In genomic region chr16:13733518-13734137, GRCm38 (mm10) we compare ENCODE assay signal across 8 mouse cellular contexts. TPM values are rescaled to one million over a fixed set of nuclear protein-coding genes. Genes with fewer than 3 reads are reported as not detected.
DNase-seq lines count a peak whose midpoint lies in the region; ATAC-seq and TF ChIP-seq lines count a peak whose summit lies in the region.

No protein-coding gene starts in this region.

- no peak overlapping the region for H3K9ac ChIP-seq in hindbrain, embryonic 11.5 days (ENCODE audit: low read depth, low read length)
- H3K9ac ChIP-seq in hindbrain, embryonic 16.5 days (ENCODE audit: low read depth, low read length): no peak overlapping the region
- H3K9ac ChIP-seq in neural tube, embryonic 14.5 days (replicated peaks; ENCODE audit: low read depth, low read length): no peak overlapping the region

- no peak for TF ChIP-seq POLR2A in bone marrow, adult 2 months (IDR thresholded peaks at IDR 0.05; ENCODE audit: borderline replicate concordance, control insufficient read depth, low read depth, low read length)
- no peak for TF ChIP-seq POLR2A in embryonic fibroblast, embryonic 13.5 days (IDR thresholded peaks at IDR 0.05; ENCODE audit: low read depth, low read length)

- no peak overlapping the region for H3K4me2 ChIP-seq in hindbrain, embryonic 11.5 days (replicated peaks; ENCODE audit: low read depth, low read length)
- no peak overlapping the region for H3K4me2 ChIP-seq in hindbrain, embryonic 16.5 days (ENCODE audit: low read length)
- no peak overlapping the region for H3K4me2 ChIP-seq in neural tube, embryonic 14.5 days (ENCODE audit: low read depth, low read length)

- H3K4me3 ChIP-seq in hindbrain, embryonic 11.5 days (ENCODE audit: low read depth, low read length): no peak overlapping the region
- no peak overlapping the region for H3K4me3 ChIP-seq in hindbrain, embryonic 16.5 days (ENCODE audit: low read length)
- H3K4me3 ChIP-seq in bone marrow, adult 2 months (replicated peaks; ENCODE audit: control insufficient read depth, low read depth, low read length): no peak overlapping the region
- H3K4me3 ChIP-seq in embryonic fibroblast, embryonic 13.5 days (ENCODE audit: insufficient read depth, low read length): no peak overlapping the region
- H3K4me3 ChIP-seq in neural tube, embryonic 14.5 days (ENCODE audit: low read depth, low read length): no peak overlapping the region

- no peaks in the 10 kb centered on the region for H3K27me3 ChIP-seq in hindbrain, embryonic 11.5 days (ENCODE audit: control insufficient read depth, insufficient read depth, low read length)
- no peaks in the 10 kb centered on the region for H3K27me3 ChIP-seq in hindbrain, embryonic 16.5 days (replicated peaks; ENCODE audit: control insufficient read depth, insufficient read depth, low read length)
- H3K27me3 ChIP-seq in neural tube, embryonic 14.5 days (ENCODE audit: control insufficient read depth, insufficient read depth, low read length): no peaks in the 10 kb centered on the region

- no peaks in the 10 kb centered on the region for H3K4me1 ChIP-seq in hindbrain, embryonic 11.5 days (replicated peaks; ENCODE audit: control insufficient read depth, insufficient read depth, low read length)
- H3K4me1 ChIP-seq in hindbrain, embryonic 16.5 days (ENCODE audit: control insufficient read depth, insufficient read depth, low read depth, low read length): no peaks in the 10 kb centered on the region; the same call in 1 of the 2 replicates
- H3K4me1 ChIP-seq in bone marrow, adult 2 months (ENCODE audit: control insufficient read depth, insufficient read depth, low read length): no peaks in the 10 kb centered on the region
- H3K4me1 ChIP-seq in embryonic fibroblast, embryonic 13.5 days (ENCODE audit: control insufficient read depth, insufficient read depth, low read length): no peaks in the 10 kb centered on the region
- H3K4me1 ChIP-seq in neural tube, embryonic 14.5 days (ENCODE audit: control insufficient read depth, insufficient read depth, low read length): 0 out of 2 replicates have a peak, but pooled peaks cover 2% of the 10 kb centered on the region

- no peak overlapping the region for H3K27ac ChIP-seq in hindbrain, embryonic 11.5 days (ENCODE audit: low read depth, low read length)
- no peak overlapping the region for H3K27ac ChIP-seq in hindbrain, embryonic 16.5 days (ENCODE audit: low read depth, low read length)
- H3K27ac ChIP-seq in bone marrow, adult 2 months (ENCODE audit: control insufficient read depth, insufficient read depth, low read depth, low read length, poor library complexity): no peak overlapping the region
- H3K27ac ChIP-seq in embryonic fibroblast, embryonic 13.5 days (ENCODE audit: insufficient read depth, low read length): no peak overlapping the region
- no peak overlapping the region for H3K27ac ChIP-seq in neural tube, embryonic 14.5 days (ENCODE audit: low read depth, low read length)

- peak; percentile 82 for TF ChIP-seq CTCF in bone marrow, adult 2 months (IDR thresholded peaks at IDR 0.05; ENCODE audit: control insufficient read depth, insufficient read depth, low read length)
- peak; percentile 53 for TF ChIP-seq CTCF in embryonic fibroblast, embryonic 13.5 days (IDR thresholded peaks at IDR 0.05; ENCODE audit: borderline replicate concordance, insufficient read depth, low read length)

- intact Hi-C loops in left cerebral cortex, postnatal 25 days (cut with DNase I): loop anchor here (5.0 kb wide), 1 partner anchor 201 kb away; no protein-coding TSS in a partner anchor

- no peak for ATAC-seq in hindbrain, embryonic 11.5 days (ENCODE audit: low FRiP score)
- ATAC-seq in hindbrain, embryonic 16.5 days: no peak
- peak; percentile 51 to 53 for ATAC-seq in hematopoietic stem cell, adult 5-6 weeks (replicated peaks in 1 of 2; ENCODE audit: insufficient read depth in 1 of 2, low FRiP score in 2 of 2, low TSS enrichment in 1 of 2, low read depth in 1 of 2, poor library complexity in 2 of 2, severe bottlenecking in 2 of 2)
- ATAC-seq in neural tube, embryonic 14.5 days (ENCODE audit: low read depth): peak; percentile 62; the same call in 1 of the 2 replicates

- H3K9me3 ChIP-seq in hindbrain, embryonic 11.5 days (ENCODE audit: control insufficient read depth, low read length): no peaks in the 10 kb centered on the region
- no peaks in the 10 kb centered on the region for H3K9me3 ChIP-seq in hindbrain, embryonic 16.5 days (ENCODE audit: control insufficient read depth, low read length)
- no peaks in the 10 kb centered on the region for H3K9me3 ChIP-seq in neural tube, embryonic 14.5 days (ENCODE audit: control insufficient read depth, low read length)

- 20% methylated on average over 9 of the region's 9 CpGs for WGBS in hindbrain, embryonic 11.5 days
- 26% methylated on average over 9 of the region's 9 CpGs for WGBS in hindbrain, embryonic 16.5 days
- 28% methylated on average over 9 of the region's 9 CpGs for WGBS in bone marrow, adult 2 months
- WGBS in neural tube, embryonic 14.5 days: 23% methylated on average over 9 of the region's 9 CpGs

- DNase-seq in hindbrain, embryonic 11.5 days (ENCODE audit: low spot score): peak; percentile 84
- peak; percentile 75 to 78 for DNase-seq in left cerebral cortex, postnatal 25 days (ENCODE audit: low spot score in 2 of 2)
- peak; percentile 91 for DNase-seq in testis, postnatal 10 days (ENCODE audit: low spot score)

- H3K36me3 ChIP-seq in hindbrain, embryonic 11.5 days (ENCODE audit: control insufficient read depth, insufficient read depth, low read length): no peaks in the 10 kb centered on the region
- no peaks in the 10 kb centered on the region for H3K36me3 ChIP-seq in hindbrain, embryonic 16.5 days (ENCODE audit: control insufficient read depth, insufficient read depth, low read length)
- H3K36me3 ChIP-seq in neural tube, embryonic 14.5 days (ENCODE audit: control insufficient read depth, insufficient read depth, low read length): no peaks in the 10 kb centered on the region

RNA-seq across cellular contexts. Expression of gene Pla2g10, which starts 2.8 kb away (rescaled TPM):
- 0.29 TPM in 1 of 2 replicates, not detected in the other for polyA plus RNA-seq in hindbrain, embryonic 11.5 days (2014; fragmentation: Nextera tagmentation; extraction: Ambion mirVana)
- polyA plus RNA-seq in hindbrain, embryonic 16.5 days (2015; fragmentation: Nextera tagmentation; extraction: Ambion mirVana): 0.51 TPM in 1 of 2 replicates, not detected in the other
- polyA plus RNA-seq in bone marrow, adult 2 months (2011; ENCODE audit: insufficient read depth, insufficient read length, low replicate concordance, missing spikeins): 2.2 TPM in 1 of 2 replicates, not detected in the other
- not detected in 2 replicates for polyA plus RNA-seq in embryonic fibroblast, embryonic 13.5 days (2011; ENCODE audit: insufficient read length, low read depth, missing spikeins)
- total RNA-seq in hematopoietic stem cell, adult 5-6 weeks (2017): not detected in 2 replicates
- total RNA-seq in left cerebral cortex, postnatal 25 days (2021): not detected
- 0.55 and 0.71 TPM in 2 replicates for polyA plus RNA-seq in neural tube, embryonic 14.5 days (2014; fragmentation: Nextera tagmentation; extraction: Ambion mirVana)

RNA-seq across cellular contexts. Expression of gene Rrn3, which starts 46.9 kb away (rescaled TPM):
- polyA plus RNA-seq in hindbrain, embryonic 11.5 days (2014; fragmentation: Nextera tagmentation; extraction: Ambion mirVana): 123 and 124 TPM in 2 replicates
- 76.6 and 88.3 TPM in 2 replicates for polyA plus RNA-seq in hindbrain, embryonic 16.5 days (2015; fragmentation: Nextera tagmentation; extraction: Ambion mirVana)
- polyA plus RNA-seq in bone marrow, adult 2 months (2011; ENCODE audit: insufficient read depth, insufficient read length, low replicate concordance, missing spikeins): 10.0 and 20.5 TPM in 2 replicates
- polyA plus RNA-seq in embryonic fibroblast, embryonic 13.5 days (2011; ENCODE audit: insufficient read length, low read depth, missing spikeins): 52.4 and 52.5 TPM in 2 replicates
- 43.6 and 54.5 TPM in 2 replicates for total RNA-seq in hematopoietic stem cell, adult 5-6 weeks (2017)
- total RNA-seq in left cerebral cortex, postnatal 25 days (2021): 10 to 100 TPM; 47.3 to 49.0 TPM
- 97.8 and 116 TPM in 2 replicates for polyA plus RNA-seq in neural tube, embryonic 14.5 days (2014; fragmentation: Nextera tagmentation; extraction: Ambion mirVana)

Comparison
In these comparisons a context has a peak if more than half of its experiments do, and no peak if none do; other contexts are left out.
1. ATAC-seq: peak in hematopoietic stem cell, adult 5-6 weeks (2 of 2) and neural tube, embryonic 14.5 days (single experiment); none in hindbrain, embryonic 11.5 days (single experiment) and hindbrain, embryonic 16.5 days (single experiment).
2. Peak in every context shown above with its lines, with median percentiles within 50 percentile points of each other: DNase-seq.